Mouse (Mus musculus) cerebellum, postnatal 36 days (tissue): ENCODE data around the gene 9830107B12Rik.

Experiments used
- DNase-seq, 2 experiments: peaks; one replicate each; pipeline ENCODE4 v3.0.0; 2021 to 2022; ENCODE audit warnings: mixed read lengths in 2 of 2

The 9830107B12Rik gene

DNA sequence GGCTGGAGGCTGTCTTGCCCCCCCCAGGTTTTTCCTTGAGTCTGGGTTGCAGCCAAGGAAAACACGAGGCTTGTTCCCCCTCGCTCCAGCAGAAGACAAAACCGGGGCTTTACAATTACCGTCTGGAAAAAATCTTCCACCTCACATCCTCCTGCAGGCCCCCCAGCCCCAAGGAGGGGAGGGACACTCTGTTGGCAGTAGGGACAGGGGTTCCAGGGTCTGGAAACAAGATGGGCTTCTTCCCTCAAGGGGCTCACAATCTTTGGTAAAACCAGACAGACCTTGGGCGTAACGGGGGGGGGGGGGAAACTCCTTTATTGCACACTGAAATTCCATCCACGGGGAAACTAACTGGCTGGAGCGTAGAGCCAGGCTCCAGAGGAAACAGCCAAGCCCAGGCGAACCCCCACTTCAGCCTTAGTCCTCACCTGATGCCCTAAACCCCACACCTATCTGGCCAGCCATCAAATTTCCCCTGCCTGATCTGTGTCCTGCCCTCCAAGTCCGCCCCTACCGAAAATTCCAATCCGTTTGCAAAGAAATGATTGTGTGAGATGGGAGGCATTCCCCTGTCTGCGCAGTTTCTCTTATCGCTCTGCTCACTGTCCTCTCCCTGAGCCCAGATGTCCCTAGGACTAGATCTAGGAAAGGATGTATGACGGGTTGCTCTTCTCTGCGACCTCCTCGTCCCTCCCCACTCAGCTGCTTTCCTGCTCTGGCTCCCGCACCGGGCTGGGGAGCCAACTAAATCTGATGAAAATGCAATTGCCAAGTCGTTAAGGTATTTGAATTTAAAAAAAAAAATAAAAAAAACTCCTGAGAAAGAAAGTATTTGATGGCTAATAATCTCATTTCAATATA is 51.0 kb downstream of the 9830107B12Rik start:
- no peak for DNase-seq

DNA sequence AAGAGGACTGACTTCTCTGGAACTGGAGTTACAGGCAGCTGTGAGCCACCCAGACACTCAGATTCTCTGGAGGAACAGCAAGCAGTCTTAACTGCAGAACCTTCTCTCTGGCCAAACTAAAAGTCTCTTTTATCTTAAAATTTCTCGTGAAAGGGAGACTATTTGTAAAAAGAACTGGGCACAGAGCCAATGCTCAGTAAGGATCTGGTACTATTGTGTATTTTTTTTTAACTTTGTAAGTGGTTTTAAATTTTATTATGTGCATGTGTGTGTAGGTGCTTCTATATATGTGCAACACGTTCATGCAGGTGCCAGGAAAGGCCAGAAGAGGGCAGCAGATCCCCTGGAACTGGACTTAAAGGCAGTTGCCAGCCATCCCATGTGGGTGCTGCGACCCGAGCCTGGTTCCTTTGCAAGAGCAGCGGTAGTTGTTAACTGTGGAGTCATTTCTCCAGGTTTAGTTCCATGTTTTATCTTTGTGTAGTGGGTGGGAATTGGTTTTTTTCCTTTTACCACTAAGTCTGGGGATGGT is 52.7 kb downstream of the 9830107B12Rik start:
- DNase-seq, result no peak

DNA sequence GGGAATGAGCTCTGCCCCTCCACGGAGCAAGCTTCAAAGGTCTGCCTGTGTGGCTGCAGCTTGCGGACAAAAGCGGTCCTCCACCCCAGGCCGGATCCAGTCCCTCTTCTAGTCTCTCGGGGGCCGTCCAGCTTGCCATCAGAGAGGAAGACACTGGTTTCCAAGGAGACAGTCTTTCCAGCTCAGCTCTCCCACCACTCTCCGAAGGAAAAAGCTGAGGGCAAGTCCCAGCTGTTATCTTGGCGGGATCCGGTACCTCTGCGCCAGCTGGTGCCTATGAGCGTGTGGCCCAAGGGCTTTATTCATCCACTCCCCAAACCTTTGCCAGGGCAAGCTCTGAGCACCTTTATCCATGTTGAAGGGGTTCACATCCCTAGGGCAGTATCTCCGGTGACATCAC is 55.8 kb downstream of the 9830107B12Rik start:
- no peak for DNase-seq

DNA sequence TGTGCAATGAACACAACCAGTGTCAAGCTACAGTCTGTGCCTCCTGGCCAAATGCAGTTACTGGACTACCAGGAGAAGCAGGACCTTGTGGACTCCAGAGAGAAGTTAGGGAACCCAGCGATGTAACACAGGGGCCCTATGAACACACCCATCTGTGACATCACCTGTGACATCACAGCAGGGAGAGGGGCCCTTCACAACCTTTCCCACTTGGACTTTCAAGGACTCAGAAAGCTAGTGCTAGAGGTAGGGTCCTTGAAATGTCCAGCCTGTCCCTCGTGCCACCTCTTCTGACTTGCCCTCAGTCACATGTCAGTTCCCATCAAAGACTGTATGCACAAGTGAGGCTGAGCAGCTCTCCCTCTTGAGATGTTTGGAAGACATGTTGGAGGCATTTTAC is 56.6 kb downstream of the 9830107B12Rik start:
- DNase-seq, result no peak

DNA sequence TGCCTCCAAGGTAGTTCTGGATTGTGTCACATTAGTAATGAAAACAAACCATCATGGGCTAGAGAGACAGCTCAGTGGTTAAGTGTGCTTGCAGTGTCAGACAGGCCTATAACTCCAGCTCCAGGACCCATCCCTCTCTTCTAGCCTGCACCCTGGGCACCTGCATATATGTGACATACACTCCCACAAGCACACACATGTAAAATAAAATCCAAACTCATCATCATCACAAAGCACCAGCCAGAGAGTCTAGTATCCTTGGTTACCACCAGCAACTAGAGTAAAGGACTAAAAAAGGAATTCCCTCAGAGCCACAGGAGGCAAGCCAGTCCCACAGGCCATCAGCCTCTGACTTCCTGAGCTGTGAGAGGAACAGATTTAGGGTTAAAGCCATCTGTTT is 57.0 kb downstream of the 9830107B12Rik start, which contains the start of gene 1700067P10Rik:
Gene 1700067P10Rik (plus strand): TSS at position 301 of the 400 bp plus-strand sequence.
- no peak for DNase-seq

DNA sequence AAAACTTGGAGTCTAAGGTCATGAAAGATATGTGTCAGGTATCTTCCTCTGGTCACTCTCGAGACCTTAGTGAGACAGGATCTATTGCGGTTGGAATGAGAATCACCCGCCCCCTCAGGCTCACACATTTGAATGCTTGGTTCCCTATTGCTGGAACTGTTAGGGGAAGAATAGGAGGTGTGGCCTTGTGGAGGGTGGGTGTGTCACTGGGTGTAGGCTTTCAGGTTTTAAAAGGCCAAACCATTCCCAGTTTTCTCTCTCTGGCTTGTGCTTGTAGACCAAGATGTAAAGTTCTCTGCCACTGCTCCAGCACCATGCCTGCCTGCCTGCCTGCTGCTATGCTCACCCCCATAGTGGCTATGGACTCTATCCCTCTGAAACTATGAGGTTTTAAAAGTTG is 65.4 kb downstream of the 9830107B12Rik start:
- DNase-seq, result no peak
